Mouse (Mus musculus) MEL (cell line): ENCODE results near the gene Pigl. TPM values are rescaled to one million over a fixed set of nuclear protein-coding genes. Genes with fewer than 3 reads are reported as not detected.

ENCODE experiments used
- DNase-seq: peaks from one replicate; pipeline ENCODE4 v3.0.0; 2011; ENCODE audit warnings: low read depth, low spot score
- H3K27ac ChIP-seq: 2 replicates; pipeline ENCODE4 v1.5.1; 2012; ENCODE audit warnings: low read depth, mild to moderate bottlenecking, control low read depth, low read length, moderate library complexity; ENCODE audit not compliant: control insufficient read depth
- H3K27me3 ChIP-seq, 2 experiments: fragments of 150-350 bp in 1 of 2; sonication (generic) in 1 of 2; 2 replicates each; pipeline ENCODE4 v1.6.1; 2012; ENCODE audit warnings: low read length in 2 of 2, mild to moderate bottlenecking in 2 of 2, improper control_type of control experiment in 1 of 2, moderate library complexity in 1 of 2; ENCODE audit not compliant: insufficient read depth in 2 of 2, control insufficient read depth in 1 of 2
- H3K36me3 ChIP-seq, 2 experiments: 2 replicates each; pipeline ENCODE4 v1.6.1; 2012 to 2014; ENCODE audit warnings: low read length in 2 of 2, improper control_type of control experiment in 1 of 2, inconsistent platforms in 1 of 2, mild to moderate bottlenecking in 1 of 2; ENCODE audit not compliant: insufficient read depth in 2 of 2, control insufficient read depth in 1 of 2
- H3K4me1 ChIP-seq, 2 experiments: fragments of 150-350 bp in 1 of 2; sonication (generic) in 1 of 2; 2 replicates each; pipeline ENCODE4 v1.6.1; 2012; ENCODE audit warnings: low read length in 2 of 2, improper control_type of control experiment in 1 of 2, mild to moderate bottlenecking in 1 of 2; ENCODE audit not compliant: insufficient read depth in 2 of 2, control insufficient read depth in 1 of 2
- H3K4me3 ChIP-seq, 2 experiments: fragments of 150-350 bp in 1 of 2; sonication (generic) in 1 of 2; 2 replicates each; pipeline ENCODE4 v1.5.1; 2012; ENCODE audit warnings: low read depth in 2 of 2, low read length in 2 of 2, mild to moderate bottlenecking in 2 of 2, moderate library complexity in 2 of 2, control low read depth in 1 of 2, improper control_type of control experiment in 1 of 2; ENCODE audit not compliant: control insufficient read depth in 1 of 2, insufficient read depth in 1 of 2
- H3K79me2 ChIP-seq: 2 replicates; pipeline ENCODE4 v1.6.1; 2012; ENCODE audit warnings: mild to moderate bottlenecking, low read length, moderate library complexity; ENCODE audit not compliant: control insufficient read depth, poor library complexity, insufficient read depth
- H3K9ac ChIP-seq: 2 replicates; pipeline ENCODE4 v1.6.1; 2012; ENCODE audit warnings: low read depth, mild to moderate bottlenecking, control low read depth, low read length, moderate library complexity; ENCODE audit not compliant: control insufficient read depth, poor library complexity, severe bottlenecking
- H3K9me3 ChIP-seq: fragments of 150-350 bp; sonication (generic); replicated peaks from 2 replicates; pipeline ENCODE4 v1.6.1; 2012; ENCODE audit warnings: mild to moderate bottlenecking, low read length, improper control_type of control experiment, moderate library complexity; ENCODE audit not compliant: insufficient read depth
- CHD1 ChIP-seq: IDR thresholded peaks from 2 replicates; pipeline ENCODE4 v1.6.1; 2012; ENCODE audit warnings: low read depth, mild to moderate bottlenecking, inconsistent platforms, low read length, improper control_type of control experiment
- CTCF ChIP-seq, 3 experiments: IDR thresholded peaks in 2 of 3; conservative IDR thresholded peaks in 1 of 3; 2 replicates each; pipeline ENCODE4 v1.5.1; 2011 to 2012; ENCODE audit warnings: low read length in 3 of 3, low read depth in 2 of 3, mild to moderate bottlenecking in 2 of 3, improper control_type of control experiment in 1 of 3, inconsistent platforms in 1 of 3, mixed read lengths in 1 of 3, moderate library complexity in 1 of 3; ENCODE audit not compliant: control insufficient read depth in 1 of 3, insufficient read depth in 1 of 3, poor library complexity in 1 of 3, severe bottlenecking in 1 of 3
- E2F4 ChIP-seq: IDR thresholded peaks from 2 replicates; pipeline ENCODE4 v1.6.1; 2011; ENCODE audit warnings: low read depth, low read length, improper control_type of control experiment, borderline replicate concordance
- EP300 ChIP-seq, 2 experiments: IDR thresholded peaks; 2 replicates each; pipeline ENCODE4 v1.6.1; 2011; ENCODE audit warnings: improper control_type of control experiment in 2 of 2, low read length in 2 of 2, low read depth in 1 of 2, mild to moderate bottlenecking in 1 of 2
- GABPA ChIP-seq: IDR thresholded peaks from 2 replicates; pipeline ENCODE4 v1.6.1; 2012; ENCODE audit warnings: low read depth, mild to moderate bottlenecking, inconsistent platforms, low read length, improper control_type of control experiment, moderate library complexity
- GATA1 ChIP-seq: IDR thresholded peaks from 2 replicates; pipeline ENCODE4 v1.6.1; 2011; ENCODE audit warnings: low read depth, low read length, improper control_type of control experiment
- HCFC1 ChIP-seq: IDR thresholded peaks from 2 replicates; pipeline ENCODE4 v1.6.1; 2012; ENCODE audit warnings: low read depth, mild to moderate bottlenecking, inconsistent platforms, low read length, improper control_type of control experiment, moderate library complexity
- KAT2A ChIP-seq: conservative IDR thresholded peaks from 2 replicates; pipeline ENCODE4 v1.6.1; 2012; ENCODE audit warnings: low read depth, low read length, improper control_type of control experiment, inconsistent platforms
- MEF2A ChIP-seq: IDR thresholded peaks from 2 replicates; pipeline ENCODE4 v1.6.1; 2014; ENCODE audit warnings: low read depth, mild to moderate bottlenecking, inconsistent platforms, low read length, improper control_type of control experiment; ENCODE audit not compliant: poor library complexity, insufficient replicate concordance, severe bottlenecking; ENCODE audit errors: extremely low read depth
- MYC ChIP-seq: IDR thresholded peaks from 2 replicates; pipeline ENCODE4 v1.6.1; 2011; ENCODE audit warnings: low read depth, mild to moderate bottlenecking, low read length, improper control_type of control experiment, moderate library complexity
- NRF1 ChIP-seq: IDR thresholded peaks from 2 replicates; pipeline ENCODE4 v1.6.1; 2014; ENCODE audit warnings: low read depth, mild to moderate bottlenecking, inconsistent platforms, low read length, improper control_type of control experiment, moderate library complexity; ENCODE audit not compliant: poor library complexity, insufficient read depth, severe bottlenecking
- POLR2A ChIP-seq, 2 experiments: IDR thresholded peaks; 2 replicates each; pipeline ENCODE4 v1.6.1; 2011 to 2012; ENCODE audit warnings: low read length in 2 of 2, mild to moderate bottlenecking in 2 of 2, control low read depth in 1 of 2, improper control_type of control experiment in 1 of 2, low read depth in 1 of 2, moderate library complexity in 1 of 2; ENCODE audit not compliant: control insufficient read depth in 1 of 2, insufficient read depth in 1 of 2, poor library complexity in 1 of 2
- POLR2AphosphoS2 ChIP-seq: IDR thresholded peaks from 2 replicates; pipeline ENCODE4 v1.6.1; 2011; ENCODE audit warnings: low read length, improper control_type of control experiment
- RAD21 ChIP-seq: IDR thresholded peaks from 2 replicates; pipeline ENCODE4 v1.6.1; 2011; ENCODE audit warnings: mild to moderate bottlenecking, low read depth, low read length, improper control_type of control experiment
- TBP ChIP-seq: IDR thresholded peaks from 2 replicates; pipeline ENCODE4 v1.8.0; 2011; ENCODE audit warnings: low read depth, low read length, improper control_type of control experiment
- TCF12 ChIP-seq: IDR thresholded peaks from 2 replicates; pipeline ENCODE4 v1.6.1; 2014; ENCODE audit warnings: low read depth, mild to moderate bottlenecking, inconsistent platforms, low read length, improper control_type of control experiment, moderate library complexity
- UBTF ChIP-seq: IDR thresholded peaks from 2 replicates; pipeline ENCODE4 v1.6.1; 2012; ENCODE audit warnings: low read depth, mild to moderate bottlenecking, inconsistent platforms, low read length, improper control_type of control experiment, moderate library complexity, borderline replicate concordance; ENCODE audit not compliant: insufficient read depth
- USF1 ChIP-seq: IDR thresholded peaks from 2 replicates; pipeline ENCODE4 v1.6.1; 2014; ENCODE audit warnings: low read depth, mild to moderate bottlenecking, inconsistent platforms, low read length, improper control_type of control experiment, moderate library complexity
- ZMIZ1 ChIP-seq: IDR thresholded peaks from 2 replicates; pipeline ENCODE4 v1.6.1; 2012; ENCODE audit warnings: low read depth, mild to moderate bottlenecking, inconsistent platforms, low read length, improper control_type of control experiment, moderate library complexity
- ZNF384 ChIP-seq: IDR thresholded peaks from 2 replicates; pipeline ENCODE4 v1.6.1; 2012; ENCODE audit warnings: low read depth, mild to moderate bottlenecking, inconsistent platforms, low read length, improper control_type of control experiment
- polyA plus RNA-seq, 2 experiments: library from polyadenylated mRNA; stranded (reverse) in 1 of 2; unstranded in 1 of 2; fragments of >175 nt in 1 of 2; fragments of >200 nt in 1 of 2; gene quantifications; 2 replicates each; pipeline versions ENCODE4 v1.2.1 to v1.2.4; 2012; ENCODE audit warnings: low replicate concordance in 2 of 2, low read depth in 1 of 2; ENCODE audit not compliant: insufficient read length in 2 of 2, insufficient read depth in 1 of 2, missing spikeins in 1 of 2
- total RNA-seq: library from RNA; depleted of rRNA; stranded (reverse); fragments of 300-350 nt; gene quantifications from 2 replicates; pipeline ENCODE4 v1.2.3, GENCODE M21; 2012

The Pigl gene
- total and polyA plus RNA-seq, 3 experiments, result 2.0 to 4.1 TPM; not detected in 1

GRCm38 (mm10) chr11:62551226-62552119, 93.2 kb downstream of the Pigl start (continued):
- TF ChIP-seq CHD1 (peak; percentile 85), MYC (peak; percentile 77), ZNF384 (peak; percentile 80), ZMIZ1 (peak; percentile 100), RAD21 (no peak), MEF2A (no peak), HCFC1 (peak; percentile 86), GATA1 (no peak; the same call in 1 of the 2 replicates), CTCF (IDR thresholded peaks at IDR 0.05 in 2 of 3, conservative IDR thresholded peaks at IDR 0.05 in 1 of 3; ENCODE audit: control insufficient read depth in 1 of 3, insufficient read depth in 1 of 3, low read depth in 2 of 3, low read length in 3 of 3, poor library complexity in 1 of 3, severe bottlenecking in 1 of 3) (no peak), GABPA (no peak), TBP (peak; percentile 99), EP300 (IDR thresholded peaks at IDR 0.05; ENCODE audit: low read depth in 1 of 2, low read length in 2 of 2) (peak; percentile 36 to 63; a peak in 3 of 4 replicates), POLR2A (IDR thresholded peaks at IDR 0.05; ENCODE audit: control insufficient read depth in 1 of 2, insufficient read depth in 1 of 2, low read depth in 1 of 2, low read length in 2 of 2, poor library complexity in 1 of 2) (peak; percentile 99 to 100), POLR2AphosphoS2 (peak; percentile 100), UBTF (no peak), USF1 (peak; percentile 58; the same call in 1 of the 2 replicates), TCF12 (peak; percentile 83)

DNA sequence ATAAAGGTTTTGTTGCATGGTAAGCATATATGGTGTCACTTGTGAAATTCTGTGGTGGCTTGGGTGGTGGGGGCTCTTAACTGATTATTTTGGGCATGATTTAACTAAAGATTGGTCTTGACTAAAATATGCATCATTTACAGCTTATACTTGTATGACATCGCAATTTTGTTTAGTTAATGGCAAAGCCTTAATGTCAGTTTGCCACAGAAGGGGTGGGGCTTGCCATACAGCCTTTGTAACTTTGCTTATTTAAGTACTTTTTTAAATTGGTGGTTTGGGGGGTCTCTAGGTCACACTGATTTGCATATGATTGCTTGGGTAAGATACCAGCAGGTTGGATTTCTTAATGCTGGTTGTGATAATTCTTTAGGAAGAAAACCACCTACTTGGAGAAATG, 94.9 kb downstream of the Pigl start:
- Histone ChIP-seq H3K4me1 (peaks cover 0 to 14% of the 10 kb centered on the region in 2 experiments; a peak in 3 of 4 replicates), H3K27me3 (no peaks in the 10 kb centered on the region), H3K9me3 (no peaks in the 10 kb centered on the region), H3K79me2 (peaks cover 27% of the 10 kb centered on the region), H3K4me3 (peak overlapping the region; percentile 58 to 73), H3K36me3 (peaks cover 10 to 23% of the 10 kb centered on the region in 2 experiments), H3K9ac (peak overlapping the region; percentile 66), H3K27ac (no peak overlapping the region)
- TF ChIP-seq CTCF (IDR thresholded peaks at IDR 0.05 in 2 of 3, conservative IDR thresholded peaks at IDR 0.05 in 1 of 3; ENCODE audit: control insufficient read depth in 1 of 3, insufficient read depth in 1 of 3, low read depth in 2 of 3, low read length in 3 of 3, poor library complexity in 1 of 3, severe bottlenecking in 1 of 3), result no peak
- no peak for TF ChIP-seq POLR2AphosphoS2
- no peak for TF ChIP-seq GABPA
- TF ChIP-seq ZNF384, result no peak
- TF ChIP-seq NRF1, result no peak
- no peak for TF ChIP-seq E2F4
- TF ChIP-seq TBP, result no peak
- no peak for TF ChIP-seq KAT2A
- DNase-seq, result peak; percentile 55
